Mouse (Mus musculus): ENCODE measurements around the gene Eif3a. TPM values are rescaled to one million over a fixed set of nuclear protein-coding genes. Genes with fewer than 3 reads are reported as not detected.

Gene Eif3a
- total RNA-seq, 2 experiments from 2014 or later, result 152 to 194 TPM

GRCm38 (mm10) chr19:60773366-60773765 lies 17.1 kb downstream of the Eif3a start:
- ATAC-seq (ENCODE audit: poor library complexity, severe bottlenecking), result no peak

DNA sequence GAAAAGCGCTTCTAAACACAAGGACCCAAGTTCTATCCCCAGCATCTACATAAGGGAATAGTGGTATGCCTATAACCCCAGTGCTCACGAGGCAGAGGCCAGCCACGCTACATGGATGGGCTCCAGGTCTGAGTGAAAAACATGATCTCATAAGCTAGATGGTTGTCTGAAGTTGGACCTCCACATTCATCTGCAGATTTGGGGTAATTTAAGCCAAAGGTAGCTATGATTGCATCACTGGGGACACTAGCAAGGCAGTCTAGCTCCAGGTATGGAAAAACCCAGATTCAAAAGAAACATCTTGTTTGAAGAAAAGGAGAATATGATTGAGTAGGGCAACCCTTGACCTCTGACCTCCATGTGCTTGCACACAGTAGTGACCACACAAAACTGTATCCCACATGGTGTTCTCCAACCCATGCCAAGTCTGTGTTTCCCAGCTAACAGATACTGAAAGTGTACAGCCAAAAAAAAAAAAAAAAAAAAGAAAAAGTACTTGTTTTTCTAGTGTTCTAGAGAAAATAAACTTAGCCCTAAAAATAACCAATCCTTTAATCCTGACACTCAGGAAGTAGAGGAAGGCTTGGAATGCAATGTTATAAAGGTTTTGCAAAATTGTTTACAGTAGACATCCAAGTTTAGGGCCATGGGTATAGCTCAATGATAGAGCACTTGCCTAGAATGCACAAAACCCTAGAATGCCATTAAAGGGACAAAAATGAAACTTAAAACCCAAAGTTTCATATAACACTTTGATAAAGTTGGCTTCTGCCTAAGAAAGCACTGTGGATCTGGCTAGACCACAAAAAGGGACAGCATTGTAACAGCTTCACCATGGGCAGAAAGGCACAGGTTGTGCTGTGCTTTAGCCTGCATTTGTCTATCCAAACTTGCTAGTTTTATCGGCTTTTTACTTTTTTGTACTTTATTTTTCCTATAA lies 31.3 kb downstream of the Eif3a start:
- no peak for ATAC-seq (ENCODE audit: poor library complexity, severe bottlenecking)

DNA sequence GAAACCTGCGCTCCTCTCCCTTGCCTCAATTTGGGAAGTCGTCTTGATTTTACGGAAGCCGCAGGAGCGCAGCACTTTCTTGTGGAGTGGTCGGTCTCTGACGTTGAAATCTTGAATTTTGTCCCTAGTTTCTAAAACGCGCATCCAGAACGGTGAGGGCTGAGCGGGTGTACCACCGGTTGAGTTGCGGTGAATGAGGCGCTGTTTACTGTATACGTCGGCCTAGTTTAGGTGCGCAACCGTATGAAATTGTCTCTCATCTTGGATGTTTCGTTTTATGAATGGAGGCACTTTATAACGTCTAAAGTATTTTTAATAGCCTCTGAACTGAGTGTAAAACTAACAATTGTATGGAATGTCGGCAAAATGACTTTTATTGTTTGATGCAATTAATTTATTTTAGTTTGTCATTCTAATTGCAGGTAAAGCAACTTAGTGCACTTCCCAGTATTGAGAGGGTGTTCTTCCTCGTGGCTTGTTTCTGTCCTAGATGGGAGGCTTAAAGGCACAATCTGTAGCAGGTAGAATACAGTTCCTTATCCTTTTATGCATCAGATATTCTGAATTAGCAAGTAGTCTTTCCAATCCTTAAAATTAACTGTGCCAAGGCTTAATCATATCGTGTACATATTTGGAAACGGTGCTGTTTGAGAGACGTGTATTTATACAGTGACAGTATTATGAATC lies 33.2 kb downstream of the Eif3a start:
- ATAC-seq (ENCODE audit: poor library complexity, severe bottlenecking), result no peak

DNA sequence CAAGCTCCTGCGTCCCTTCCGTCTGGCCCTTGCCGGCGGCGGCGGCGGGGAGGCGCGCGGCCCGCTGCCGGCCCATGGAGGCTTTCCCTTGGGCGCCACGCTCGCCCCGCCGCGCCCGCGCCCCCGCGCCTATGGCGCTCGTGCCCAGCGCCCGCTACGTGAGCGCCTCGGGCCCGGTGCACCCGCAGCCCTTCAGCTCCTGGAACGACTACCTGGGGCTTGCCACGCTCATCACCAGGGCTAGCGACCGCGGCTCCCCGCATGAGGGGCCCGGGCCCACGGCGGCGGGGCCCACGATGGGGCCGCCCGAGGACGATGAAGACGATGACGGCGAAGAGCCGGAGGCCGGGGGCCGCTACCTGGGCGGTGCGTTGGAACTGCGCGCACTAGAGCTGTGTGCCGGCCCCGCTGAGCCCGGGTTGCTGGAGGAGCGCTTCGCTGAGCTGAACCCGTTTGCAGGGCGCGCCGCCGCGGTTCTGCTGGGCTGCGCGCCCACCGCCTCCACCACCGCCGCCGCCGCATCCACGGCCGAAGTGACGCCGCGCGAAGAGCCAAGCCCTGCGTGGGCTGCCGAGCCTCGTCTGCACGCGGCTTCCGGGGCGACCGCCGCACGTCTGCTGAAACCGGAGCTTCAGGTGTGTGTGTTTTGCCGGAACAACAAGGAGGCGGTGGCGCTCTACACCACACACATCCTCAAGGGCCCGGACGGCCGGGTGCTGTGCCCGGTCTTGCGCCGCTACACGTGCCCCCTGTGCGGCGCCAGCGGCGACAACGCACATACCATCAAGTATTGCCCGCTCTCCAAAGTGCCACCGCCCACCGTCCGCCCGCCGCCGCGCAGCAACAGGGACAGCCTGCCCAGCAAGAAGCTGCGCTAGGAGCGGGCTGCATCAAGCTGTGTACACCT lies 34.0 kb downstream of the Eif3a start:
- peak; percentile 39 for ATAC-seq (ENCODE audit: poor library complexity, severe bottlenecking)

- ATAC-seq (ENCODE audit: poor library complexity, severe bottlenecking), result peak; percentile 88
Measured at GRCm38 (mm10) chr19:60755438-60756191, 34.8 kb downstream of the Eif3a start, which contains the start of gene Nanos1. Nanos1 (plus strand) TSS chr19:60755987.

GRCm38 (mm10) chr19:60747801-60748200 lies 42.7 kb downstream of the Eif3a start:
- no peak for ATAC-seq (ENCODE audit: poor library complexity, severe bottlenecking)

DNA sequence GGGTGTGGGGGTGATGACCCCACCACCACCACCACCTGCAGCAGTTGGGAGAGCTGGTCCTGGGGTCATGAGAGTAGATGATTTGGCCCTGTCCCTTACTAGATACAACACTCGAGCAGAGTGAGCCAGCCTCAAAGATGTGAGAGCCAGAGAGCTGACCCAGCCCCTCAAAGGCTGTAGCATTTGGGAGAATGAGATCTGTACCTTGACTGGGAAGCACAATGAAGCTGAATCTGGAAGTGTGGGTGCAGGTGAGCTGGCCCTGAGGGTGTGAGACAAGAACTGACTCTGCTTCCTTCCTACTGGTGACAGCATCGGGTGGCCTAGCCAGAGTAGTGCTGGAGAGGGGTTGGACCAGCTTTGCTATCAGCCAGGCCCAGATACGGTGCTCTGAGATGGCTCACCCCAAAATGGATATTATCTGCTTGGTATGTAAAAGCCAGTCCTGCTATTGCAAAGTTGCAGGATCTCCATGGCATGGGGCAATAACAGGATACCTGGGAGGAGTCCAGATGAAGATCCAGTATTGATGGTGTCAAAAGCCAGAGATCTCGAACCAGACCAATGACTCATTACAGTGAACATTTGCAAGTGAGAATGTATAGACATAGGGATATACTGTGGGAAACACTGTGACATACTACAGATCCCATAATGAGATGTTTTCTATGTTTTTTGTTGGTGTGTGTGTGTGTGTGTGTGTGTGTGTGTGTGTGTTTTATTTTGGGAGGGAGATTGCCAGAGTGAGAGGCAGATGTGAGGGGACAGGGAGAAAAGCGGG lies 46.5 kb downstream of the Eif3a start:
- ATAC-seq (ENCODE audit: poor library complexity, severe bottlenecking), result peak; percentile 27; the same call in 1 of the 2 replicates

DNA sequence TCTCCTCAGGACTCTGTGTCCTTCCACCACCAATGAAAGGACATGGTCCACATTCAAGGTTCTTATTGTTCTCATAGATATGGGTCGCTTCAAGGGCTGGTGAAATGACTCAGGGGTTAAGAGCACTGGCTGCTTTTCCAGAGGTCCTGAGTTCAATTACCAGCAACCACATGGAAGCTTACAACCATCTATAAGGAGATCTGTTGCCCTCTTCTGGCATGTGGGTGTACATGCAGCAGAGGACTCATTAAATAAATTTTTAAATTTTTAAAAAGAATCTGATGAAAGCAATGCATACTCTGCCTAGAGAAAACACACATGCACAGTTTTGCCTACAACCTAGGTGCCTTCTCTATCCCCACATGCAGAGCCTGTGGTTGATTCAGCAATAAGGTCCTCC lies 49.9 kb downstream of the Eif3a start:
- ATAC-seq (ENCODE audit: poor library complexity, severe bottlenecking), result no peak

- no peak for ATAC-seq (ENCODE audit: poor library complexity, severe bottlenecking)
Measured at GRCm38 (mm10) chr19:60731966-60732365, 58.5 kb downstream of the Eif3a start.

GRCm38 (mm10) chr19:60731299-60731698 lies 59.2 kb downstream of the Eif3a start:
- no peak for ATAC-seq (ENCODE audit: poor library complexity, severe bottlenecking)

GRCm38 (mm10) chr19:60730281-60730852 lies 60.1 kb downstream of the Eif3a start:
- ATAC-seq (ENCODE audit: poor library complexity, severe bottlenecking), result peak; percentile 96

GRCm38 (mm10) chr19:60716381-60716780 lies 74.1 kb downstream of the Eif3a start:
- ATAC-seq (ENCODE audit: poor library complexity, severe bottlenecking), result no peak

DNA sequence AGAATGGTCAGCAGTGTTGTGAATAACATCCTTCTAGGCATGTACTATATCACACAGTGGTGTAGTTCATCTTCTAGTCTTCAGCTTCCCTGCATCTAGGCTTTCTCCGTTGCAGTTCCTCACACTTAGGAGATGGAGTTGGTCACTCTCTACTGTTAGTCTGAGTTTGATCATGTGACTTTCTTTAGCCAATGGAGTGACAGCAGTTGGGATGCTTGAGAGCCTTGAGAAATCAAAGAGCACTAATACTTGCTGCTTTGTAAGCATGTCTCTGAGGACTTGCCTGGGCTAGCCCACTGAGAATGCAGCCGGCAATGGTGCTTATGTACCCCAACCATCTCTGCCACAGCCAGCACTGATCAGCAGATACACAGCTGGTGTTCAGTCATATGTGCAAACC lies 77.9 kb downstream of the Eif3a start:
- no peak for ATAC-seq (ENCODE audit: poor library complexity, severe bottlenecking)

Other genes with a start within 250 kb of the Eif3a start
- gene Cacul1, start 209.6 kb downstream of the Eif3a start, total RNA-seq (2015), result 25.5 and 33.0 TPM in 2 replicates
- 34.6 and 38.5 TPM in 2 replicates for gene Cacul1, start 209.6 kb downstream of the Eif3a start, total RNA-seq (2017)
- gene Nanos1, start 34.7 kb downstream of the Eif3a start, total RNA-seq (2015), result 1.8 and 2.6 TPM in 2 replicates
- 1.6 and 2.1 TPM in 2 replicates for gene Nanos1, start 34.7 kb downstream of the Eif3a start, total RNA-seq (2017)
- 47.7 and 49.6 TPM in 2 replicates for gene Fam45a, start 20.9 kb upstream of the Eif3a start, total RNA-seq (2015)
- 28.8 and 31.3 TPM in 2 replicates for gene Fam45a, start 20.9 kb upstream of the Eif3a start, total RNA-seq (2017)
- 0.80 and 1.3 TPM in 2 replicates for gene Sfxn4, start 70.8 kb upstream of the Eif3a start, total RNA-seq (2015)
- 0.37 and 0.69 TPM in 2 replicates for gene Sfxn4, start 70.8 kb upstream of the Eif3a start, total RNA-seq (2017)
- 77.9 and 78.0 TPM in 2 replicates for gene Prdx3, start 83.9 kb upstream of the Eif3a start, total RNA-seq (2015)
- gene Prdx3, start 83.9 kb upstream of the Eif3a start, total RNA-seq (2017), result 67.6 and 75.0 TPM in 2 replicates
- 25.9 and 27.6 TPM in 2 replicates for gene Grk5, start 99.1 kb upstream of the Eif3a start, total RNA-seq (2015)
- gene Grk5, start 99.1 kb upstream of the Eif3a start, total RNA-seq (2017), result 27.7 and 30.7 TPM in 2 replicates